Mouse (Mus musculus): ENCODE data around the gene Methig1. TPM values are rescaled to one million over a fixed set of nuclear protein-coding genes. Genes with fewer than 3 reads are reported as not detected.

The Methig1 gene
- total and polyA plus RNA-seq, 3 experiments: not detected

DNA sequence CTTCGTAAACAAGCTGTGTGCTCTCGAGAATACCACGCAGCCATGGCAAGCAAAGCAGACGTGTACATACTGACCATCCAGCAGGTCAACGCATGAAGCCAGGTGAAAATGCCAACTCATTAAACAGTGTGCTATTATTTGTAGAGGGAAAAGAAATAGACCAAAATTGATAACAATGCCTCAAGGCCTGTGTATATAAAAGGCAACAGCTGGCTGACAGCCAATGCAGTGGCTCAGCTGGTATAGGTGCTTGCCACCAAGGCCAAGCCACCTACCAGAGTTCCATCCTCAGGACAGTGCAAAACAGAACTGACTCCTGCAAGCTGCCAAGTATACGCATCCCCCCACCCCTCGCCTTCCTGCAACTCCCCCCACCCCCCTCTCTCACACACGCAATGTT is 62.7 kb downstream of the Methig1 start (continued):
- TF ChIP-seq CHD2 (IDR thresholded peaks at IDR 0.05; ENCODE audit: low read length): no peak
- TF ChIP-seq ZMIZ1 (IDR thresholded peaks at IDR 0.05; ENCODE audit: low read depth, low read length): no peak
- TF ChIP-seq MYC (IDR thresholded peaks at IDR 0.05; ENCODE audit: low read depth, low read length): no peak

DNA sequence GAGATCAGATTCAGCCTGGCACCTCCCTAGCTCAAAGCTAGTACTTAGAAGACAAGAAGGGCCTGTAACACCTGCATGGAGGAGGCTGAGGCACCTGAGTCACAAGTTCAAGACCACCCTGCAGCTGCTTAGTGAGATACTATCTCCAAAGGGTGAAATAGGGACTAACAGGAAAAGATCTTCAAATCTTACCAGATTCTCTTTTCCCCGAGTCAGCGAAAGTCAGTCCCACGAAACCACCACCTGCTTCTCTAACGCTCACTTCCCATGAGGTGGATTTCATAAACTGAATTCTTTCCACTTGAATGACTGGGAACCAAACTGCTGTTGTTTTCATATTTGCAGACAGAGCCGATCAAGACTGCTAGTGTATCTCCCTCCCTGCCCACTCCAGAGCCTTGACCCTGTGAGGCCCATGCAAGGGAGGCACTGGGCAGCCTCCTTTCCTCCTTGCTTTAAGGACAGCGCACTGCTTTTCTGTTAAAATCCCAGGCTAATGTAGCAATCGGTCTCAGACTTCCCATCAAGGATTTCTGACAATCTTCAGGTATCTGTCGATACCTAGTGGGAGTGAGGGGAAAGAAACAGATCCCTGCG is 65.0 kb downstream of the Methig1 start:
- no peaks in the 10 kb centered on the region for H3K27me3 ChIP-seq (ENCODE audit: control insufficient read depth in 1 of 2, insufficient read depth in 2 of 2, low read length in 2 of 2)
- peaks cover 89% of the 10 kb centered on the region for H3K79me2 ChIP-seq (ENCODE audit: control insufficient read depth, insufficient read depth, low read length, poor library complexity)
- H3K9ac ChIP-seq (ENCODE audit: control insufficient read depth, low read depth, low read length, poor library complexity, severe bottlenecking): no peak overlapping the region
- H3K4me1 ChIP-seq (ENCODE audit: control insufficient read depth in 1 of 2, insufficient read depth in 2 of 2, low read length in 2 of 2): peaks cover 36 to 57% of the 10 kb centered on the region in 2 experiments
- TF ChIP-seq UBTF (IDR thresholded peaks at IDR 0.05; ENCODE audit: borderline replicate concordance, insufficient read depth, low read depth, low read length) (no peak), RAD21 (IDR thresholded peaks at IDR 0.05; ENCODE audit: low read depth, low read length) (no peak), BHLHE40 (IDR thresholded peaks at IDR 0.05; ENCODE audit: borderline replicate concordance, low read depth, low read length) (no peak), ETS1 (IDR thresholded peaks at IDR 0.05; ENCODE audit: low read depth, low read length) (no peak), SMC3 (IDR thresholded peaks at IDR 0.05; ENCODE audit: low read depth, low read length) (no peak), USF1 (IDR thresholded peaks at IDR 0.05; ENCODE audit: low read depth, low read length) (no peak), SIN3A (IDR thresholded peaks at IDR 0.05; ENCODE audit: low read length) (0 out of 2 replicates have a peak, but pooled peaks have one; percentile 22), EP300 (IDR thresholded peaks at IDR 0.05; ENCODE audit: low read depth in 1 of 2, low read length in 2 of 2) (no peak), MAFK (IDR thresholded peaks at IDR 0.05; ENCODE audit: borderline replicate concordance, low read depth, low read length) (peak; percentile 90), CHD2 (IDR thresholded peaks at IDR 0.05; ENCODE audit: low read length) (no peak), MYB (IDR thresholded peaks at IDR 0.05; ENCODE audit: low read depth, low read length) (no peak), ZKSCAN1 (IDR thresholded peaks at IDR 0.05; ENCODE audit: low read depth, low read length) (no peak), HCFC1 (IDR thresholded peaks at IDR 0.05; ENCODE audit: low read depth, low read length) (no peak)
- peaks cover 8 to 52% of the 10 kb centered on the region in 2 experiments; a peak in 3 of 4 replicates for H3K36me3 ChIP-seq (ENCODE audit: control insufficient read depth in 1 of 2, insufficient read depth in 2 of 2, low read length in 2 of 2)
- no peak overlapping the region for H3K4me3 ChIP-seq (ENCODE audit: control insufficient read depth in 1 of 2, insufficient read depth in 1 of 2, low read depth in 2 of 2, low read length in 2 of 2)
- DNase-seq (ENCODE audit: low read depth, low spot score): no peak
- H3K9me3 ChIP-seq (replicated peaks; ENCODE audit: insufficient read depth, low read length): no peaks in the 10 kb centered on the region
- H3K27ac ChIP-seq (ENCODE audit: control insufficient read depth, low read depth, low read length): 0 out of 2 replicates have a peak overlapping the region, but pooled peaks have one; percentile 0

DNA sequence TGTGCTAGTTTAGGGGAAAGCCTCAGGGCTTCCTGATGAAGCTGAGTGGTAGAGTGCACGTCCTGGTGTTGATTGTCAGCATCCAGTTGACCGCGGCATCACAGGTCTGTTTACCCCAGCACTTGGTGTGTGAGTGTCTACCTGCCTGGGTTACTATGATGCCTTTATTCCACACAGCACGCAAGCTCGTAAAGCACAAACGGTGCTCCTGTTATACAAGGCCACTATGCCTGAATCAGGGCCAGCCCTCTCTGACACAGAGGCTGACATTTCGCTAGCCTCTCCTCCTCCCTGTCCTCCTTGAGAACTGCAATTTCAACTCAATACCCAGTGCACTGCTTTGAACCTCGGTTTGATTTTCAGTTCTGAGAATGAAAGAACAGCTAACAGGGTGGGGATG is 66.4 kb downstream of the Methig1 start:
- H3K27ac ChIP-seq (ENCODE audit: control insufficient read depth, low read depth, low read length): peak overlapping the region; percentile 94
- peaks cover 8 to 50% of the 10 kb centered on the region in 2 experiments; a peak in 3 of 4 replicates for H3K36me3 ChIP-seq (ENCODE audit: control insufficient read depth in 1 of 2, insufficient read depth in 2 of 2, low read length in 2 of 2)
- peak overlapping the region; percentile 38 to 42 for H3K4me3 ChIP-seq (ENCODE audit: control insufficient read depth in 1 of 2, insufficient read depth in 1 of 2, low read depth in 2 of 2, low read length in 2 of 2)
- H3K9ac ChIP-seq (ENCODE audit: control insufficient read depth, low read depth, low read length, poor library complexity, severe bottlenecking): peak overlapping the region; percentile 81
- TF ChIP-seq ELF1 (IDR thresholded peaks at IDR 0.05; ENCODE audit: low read depth, low read length): no peak
- no peaks in the 10 kb centered on the region for H3K9me3 ChIP-seq (replicated peaks; ENCODE audit: insufficient read depth, low read length)
- DNase-seq (ENCODE audit: low read depth, low spot score): peak; percentile 27
- peaks cover 78% of the 10 kb centered on the region for H3K79me2 ChIP-seq (ENCODE audit: control insufficient read depth, insufficient read depth, low read length, poor library complexity)
- H3K4me1 ChIP-seq (ENCODE audit: control insufficient read depth in 1 of 2, insufficient read depth in 2 of 2, low read length in 2 of 2): peaks cover 38 to 55% of the 10 kb centered on the region in 2 experiments
- no peaks in the 10 kb centered on the region for H3K27me3 ChIP-seq (ENCODE audit: control insufficient read depth in 1 of 2, insufficient read depth in 2 of 2, low read length in 2 of 2)
